Mouse (Mus musculus) MN1 (cell line): Measurements from ENCODE around the gene Atp2b2.
A peak's percentile ranks its signal among the peaks of the same experiment; 100 is the strongest.

Source experiments
- DNase-seq: peaks from one replicate; pipeline ENCODE4 v3.0.0-alpha.2; 2016; ENCODE audit warnings: low spot score

Gene Atp2b2

DNA sequence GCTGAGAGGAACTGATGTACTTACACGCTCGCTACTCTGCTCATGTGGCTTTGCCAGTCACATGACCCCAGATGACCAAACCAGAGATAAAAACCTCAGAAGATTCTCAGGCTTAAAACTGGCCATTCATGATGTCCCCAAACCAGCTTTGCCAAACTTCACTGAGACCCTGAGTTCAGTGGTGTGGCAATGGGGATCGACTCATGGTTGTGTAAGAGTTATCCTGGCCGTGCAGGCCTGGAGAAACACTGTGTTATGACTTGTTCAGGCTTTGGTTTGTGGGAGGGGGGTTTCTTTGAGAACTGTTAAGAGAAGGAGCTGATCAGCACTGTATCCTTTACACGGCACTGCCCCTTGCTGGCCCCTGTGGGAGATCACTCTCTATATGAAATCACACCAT, 250.0 kb downstream of the Atp2b2 start:
- no peak for DNase-seq

- DNase-seq = no peak
Observed at GRCm38 (mm10) chr6:113791012-113791411, 251.4 kb downstream of the Atp2b2 start.

GRCm38 (mm10) chr6:113787459-113787968, 254.9 kb downstream of the Atp2b2 start:
- DNase-seq = no peak

DNA sequence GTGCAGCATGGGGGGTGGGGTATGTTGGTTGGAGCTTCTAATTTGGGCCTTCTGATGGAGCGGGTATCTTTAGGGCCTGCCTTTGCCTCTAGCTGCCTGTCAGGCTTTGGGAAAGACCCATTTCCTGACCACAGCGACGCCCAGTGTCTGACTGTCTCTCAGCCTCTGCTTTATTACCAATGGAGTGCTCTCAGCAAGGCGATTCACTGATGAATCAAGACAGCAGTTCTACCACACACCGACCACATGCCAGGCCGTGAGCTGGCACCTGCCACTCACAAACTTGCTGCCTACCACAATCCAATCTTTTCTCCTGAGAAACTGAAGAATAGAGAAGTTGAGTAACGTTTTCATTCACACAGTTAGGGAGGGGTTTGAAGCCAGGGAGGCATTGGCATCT, 256.8 kb downstream of the Atp2b2 start:
- DNase-seq = no peak

GRCm38 (mm10) chr6:113778229-113778753, 264.1 kb downstream of the Atp2b2 start:
- peak; percentile 29 for DNase-seq

DNA sequence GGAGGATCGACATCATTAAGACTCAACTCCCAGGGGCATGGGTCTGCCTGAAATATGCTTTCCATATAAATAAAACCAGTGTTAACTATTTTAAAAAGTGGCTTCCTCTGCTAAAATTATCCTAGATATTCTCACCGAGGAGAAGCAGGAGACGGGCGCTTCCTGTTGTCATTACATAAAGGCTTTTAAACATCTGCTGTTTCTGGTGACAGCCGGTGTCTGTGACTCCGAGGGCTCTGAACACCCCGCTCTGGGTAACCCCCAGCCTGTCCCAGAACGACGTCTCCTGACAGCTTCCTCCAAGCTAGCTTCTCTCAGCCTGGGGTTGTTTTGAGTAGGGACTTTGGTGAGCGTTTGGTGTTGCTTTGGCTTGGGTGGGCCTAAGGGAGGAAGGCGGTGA, 273.6 kb downstream of the Atp2b2 start:
- no peak for DNase-seq

GRCm38 (mm10) chr6:113761644-113762043, 280.8 kb downstream of the Atp2b2 start:
- DNase-seq = peak; percentile 71

DNA sequence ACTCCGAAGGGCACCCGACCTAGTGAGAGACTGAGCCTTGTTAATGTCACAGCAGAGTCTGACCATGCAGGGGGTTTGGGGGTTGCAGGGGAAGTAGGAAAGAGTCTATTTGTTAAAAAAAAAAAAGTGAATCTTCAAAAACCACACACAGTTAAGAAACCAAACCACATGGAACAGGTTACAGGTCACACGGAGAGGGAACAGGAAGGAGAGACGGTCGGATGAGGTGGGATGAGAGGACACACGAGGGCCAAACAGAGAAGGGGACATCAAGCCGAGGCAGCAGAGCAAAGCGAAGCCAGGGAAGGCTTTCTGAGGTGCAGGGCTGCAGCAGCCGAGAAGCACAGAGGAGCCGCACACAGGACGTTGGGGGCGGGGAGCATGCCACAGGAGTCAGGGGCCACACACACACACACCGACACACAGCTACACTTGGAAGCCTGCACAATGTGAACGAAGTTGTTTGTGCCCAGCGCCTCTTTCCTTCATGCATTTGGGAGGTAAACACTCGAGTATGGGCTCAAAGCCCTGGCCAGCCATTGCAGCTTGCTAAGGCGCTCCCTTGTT, 293.2 kb downstream of the Atp2b2 start:
- no peak for DNase-seq

DNA sequence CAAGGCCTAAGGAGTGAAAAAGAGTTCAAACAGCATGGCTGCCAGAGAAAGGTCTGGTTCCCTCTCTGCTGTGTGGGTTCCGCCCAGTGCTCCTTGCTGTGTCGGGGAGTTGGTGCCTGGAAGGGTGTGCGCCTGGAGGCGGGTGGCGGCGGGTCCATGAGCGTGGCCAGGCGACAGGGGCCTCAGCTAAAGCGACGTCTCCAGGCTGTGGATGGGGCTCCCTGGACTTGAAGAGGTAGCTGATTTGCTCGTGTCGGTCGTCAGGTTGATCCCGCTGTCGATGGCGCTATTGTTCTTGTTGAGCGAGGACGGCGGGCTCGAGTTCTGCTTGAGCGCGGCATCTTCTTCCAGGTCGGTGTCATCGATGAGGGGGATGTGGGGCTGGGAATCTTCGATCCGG, 294.1 kb downstream of the Atp2b2 start:
- no peak for DNase-seq

DNA sequence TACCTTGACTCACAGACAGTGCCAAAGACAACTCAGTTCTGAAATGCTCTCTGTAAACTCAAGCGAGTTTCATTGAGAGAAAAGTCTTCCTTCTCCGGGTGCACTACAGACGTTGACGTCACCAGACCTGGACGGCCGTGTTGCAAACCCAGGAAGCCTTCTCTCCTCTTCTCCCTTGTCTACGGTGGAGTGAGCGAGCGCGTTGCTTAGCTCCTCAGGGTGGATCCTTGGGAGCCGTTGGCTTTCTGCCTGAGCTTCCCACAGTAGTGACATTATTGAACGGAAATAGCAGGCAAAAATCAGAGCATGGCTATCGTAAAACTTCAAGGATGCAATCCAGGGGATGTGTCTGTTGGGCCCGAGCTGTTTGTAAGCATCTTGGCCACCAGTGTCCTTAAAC, 295.1 kb downstream of the Atp2b2 start:
- DNase-seq = no peak

- DNase-seq = no peak
Observed at GRCm38 (mm10) chr6:113745117-113745516, 297.3 kb downstream of the Atp2b2 start.

GRCm38 (mm10) chr6:113743111-113743510, 299.3 kb downstream of the Atp2b2 start:
- no peak for DNase-seq

DNA sequence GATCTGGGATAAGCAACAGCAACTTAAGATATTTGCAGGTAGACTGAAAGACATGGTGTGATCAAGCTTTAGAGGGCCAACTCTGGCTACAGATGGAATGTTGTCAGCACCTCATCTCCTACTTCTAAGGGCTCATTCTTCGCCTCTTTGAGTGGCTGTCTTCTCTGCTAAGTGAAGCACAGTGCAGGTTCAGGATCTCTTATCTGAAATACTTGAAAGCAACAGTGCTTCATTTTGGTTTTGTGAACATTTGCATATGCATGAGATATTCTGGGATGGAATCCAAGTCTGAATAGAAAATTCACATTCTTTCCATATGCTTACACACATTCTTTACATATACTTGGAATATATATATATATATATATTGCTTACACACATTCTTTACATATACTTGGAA, 300.1 kb downstream of the Atp2b2 start:
- DNase-seq = no peak

DNA sequence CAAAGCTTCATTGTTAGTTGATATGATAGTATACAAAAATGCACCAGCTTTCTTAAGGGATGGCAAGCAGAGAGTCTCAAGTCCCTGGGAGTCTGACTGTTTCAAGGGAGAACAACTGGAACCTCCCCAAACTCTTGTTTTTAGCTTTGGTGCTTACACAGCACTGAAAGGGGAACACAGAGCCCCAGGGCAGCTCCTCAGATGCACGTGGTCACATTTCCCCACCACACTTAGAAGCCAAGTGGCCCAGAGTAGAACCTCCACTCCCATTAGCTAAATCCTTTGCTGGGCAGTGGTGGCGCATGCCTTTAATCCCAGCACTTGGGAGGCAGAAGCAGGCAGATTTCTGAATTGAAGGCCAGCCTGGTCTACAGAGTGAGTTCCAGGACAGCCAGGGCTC, 301.0 kb downstream of the Atp2b2 start:
- DNase-seq = no peak

DNA sequence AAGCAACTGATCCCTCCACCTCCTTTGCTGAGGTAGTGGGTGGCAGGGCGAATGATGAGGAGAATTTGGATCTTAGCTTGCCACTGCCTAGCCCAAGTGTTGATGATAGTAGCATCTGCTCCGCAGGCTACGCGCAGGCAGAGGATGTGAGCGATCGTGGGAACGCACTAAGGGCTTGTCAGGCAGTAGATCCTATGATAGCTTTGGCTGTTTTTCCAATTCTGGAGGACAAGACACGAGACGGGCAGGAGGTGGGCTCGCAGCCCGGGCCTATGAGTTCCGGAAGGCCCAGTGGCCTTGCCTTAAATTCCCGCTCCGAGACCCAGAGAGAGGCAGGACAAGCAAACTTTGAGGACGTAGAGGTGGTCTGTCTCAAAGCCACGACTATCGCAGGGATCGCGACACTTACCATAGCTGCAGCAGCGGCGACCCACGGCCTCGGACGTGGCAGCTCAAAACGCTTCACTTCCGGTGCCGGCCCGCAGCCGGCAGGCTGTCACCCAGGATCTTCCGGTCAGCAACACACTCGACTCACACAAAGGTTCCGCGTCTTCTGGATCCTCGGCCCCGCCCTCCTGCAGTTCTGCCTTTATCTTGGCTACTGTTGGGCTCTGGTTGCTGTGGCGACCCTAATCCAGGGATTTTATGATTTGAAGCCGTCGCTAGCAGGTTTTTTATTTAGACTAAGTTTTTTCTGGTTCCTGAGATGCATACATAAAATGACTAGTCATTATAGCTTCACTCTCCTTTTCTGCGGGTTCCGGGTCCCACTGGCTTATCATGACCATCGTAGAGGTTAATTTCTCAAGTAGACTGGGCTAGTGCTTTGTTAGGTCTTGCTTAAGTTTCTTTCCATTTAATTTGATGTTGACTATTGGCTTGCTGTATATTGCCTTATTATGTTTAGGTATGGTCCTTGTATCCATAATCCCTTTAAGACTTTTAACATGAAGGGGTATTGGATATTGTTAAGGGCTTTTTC, 301.9 kb downstream of the Atp2b2 start, which contains the start of gene Sec13:
Sec13 (minus strand) TSS at position 508 of the 982 bp plus-strand sequence.
- DNase-seq = peak; percentile 93

- no peak for DNase-seq
Observed at GRCm38 (mm10) chr6:113737318-113738046, 304.9 kb downstream of the Atp2b2 start.

- no peak for DNase-seq
Observed at GRCm38 (mm10) chr6:113731296-113731695, 311.1 kb downstream of the Atp2b2 start.

- DNase-seq = no peak
Observed at GRCm38 (mm10) chr6:113728181-113728580, 314.2 kb downstream of the Atp2b2 start.

DNA sequence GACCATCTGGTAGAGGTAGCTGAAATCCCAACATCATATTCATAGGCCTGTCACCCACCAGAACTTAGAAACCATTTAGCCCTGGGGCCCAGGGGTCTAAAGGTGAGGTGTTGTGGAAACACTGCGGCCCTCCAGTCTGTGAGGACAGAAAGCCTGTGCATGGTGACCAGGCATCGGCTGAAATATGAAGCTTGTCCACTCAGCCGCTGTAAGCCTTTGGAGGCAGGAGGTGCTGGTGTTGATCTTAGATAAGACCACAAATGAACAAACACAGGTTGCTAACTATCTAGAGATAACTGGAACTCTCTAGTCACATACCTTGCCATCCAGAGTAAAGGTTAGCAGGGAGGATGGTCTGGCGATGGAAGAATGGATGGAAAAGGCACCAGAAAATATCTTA, 321.4 kb downstream of the Atp2b2 start:
- DNase-seq = no peak

GRCm38 (mm10) chr6:113719878-113720277, 322.5 kb downstream of the Atp2b2 start, which contains the start of gene Ghrl:
Gene Ghrl (minus strand): TSS chr6:113719880.
- no peak for DNase-seq

GRCm38 (mm10) chr6:113717541-113717940, 324.9 kb downstream of the Atp2b2 start:
- no peak for DNase-seq

- DNase-seq = no peak
Observed at GRCm38 (mm10) chr6:113714797-113715196, 327.6 kb downstream of the Atp2b2 start.
